Mouse (Mus musculus): Measurements from ENCODE around the gene U2surp. TPM values are rescaled to one million over a fixed set of nuclear protein-coding genes. Genes with fewer than 3 reads are reported as not detected.

U2surp gene
- polyA plus RNA-seq, 1 experiment from 2014 or later, result 107 TPM

DNA sequence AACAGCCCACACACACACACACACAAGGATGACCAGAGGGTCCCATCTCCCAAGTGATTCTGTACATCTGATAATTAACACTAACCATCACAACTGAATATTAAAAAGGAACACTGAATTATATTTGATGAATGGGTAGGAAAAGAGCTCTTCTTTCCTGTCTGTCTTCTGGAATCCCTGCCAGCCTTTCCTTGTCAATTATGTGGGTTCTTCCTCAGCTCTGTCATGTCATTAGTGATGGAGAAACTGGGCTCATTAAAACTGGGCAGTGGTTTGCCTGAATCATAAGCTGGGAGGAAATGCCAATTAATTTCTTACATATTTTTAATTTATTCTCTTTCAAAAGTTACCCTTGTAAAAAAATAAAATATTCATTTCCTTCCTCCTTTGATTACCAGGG, 29.4 kb upstream of the U2surp start:
- Histone ChIP-seq H3K9ac (ENCODE audit: low read depth, low read length) (no peak overlapping the region), H3K4me3 (ENCODE audit: low read length) (no peak overlapping the region), H3K4me1 (ENCODE audit: control insufficient read depth, insufficient read depth, low read depth, low read length) (no peaks in the 10 kb centered on the region; the same call in 1 of the 2 replicates), H3K27me3 (replicated peaks; ENCODE audit: control insufficient read depth, insufficient read depth, low read length) (no peaks in the 10 kb centered on the region), H3K27ac (ENCODE audit: low read depth, low read length) (no peak overlapping the region), H3K36me3 (ENCODE audit: control insufficient read depth, insufficient read depth, low read length) (no peaks in the 10 kb centered on the region), H3K9me3 (ENCODE audit: control insufficient read depth, low read length) (no peaks in the 10 kb centered on the region), H3K4me2 (ENCODE audit: low read length) (no peak overlapping the region)
- ATAC-seq, result no peak

DNA sequence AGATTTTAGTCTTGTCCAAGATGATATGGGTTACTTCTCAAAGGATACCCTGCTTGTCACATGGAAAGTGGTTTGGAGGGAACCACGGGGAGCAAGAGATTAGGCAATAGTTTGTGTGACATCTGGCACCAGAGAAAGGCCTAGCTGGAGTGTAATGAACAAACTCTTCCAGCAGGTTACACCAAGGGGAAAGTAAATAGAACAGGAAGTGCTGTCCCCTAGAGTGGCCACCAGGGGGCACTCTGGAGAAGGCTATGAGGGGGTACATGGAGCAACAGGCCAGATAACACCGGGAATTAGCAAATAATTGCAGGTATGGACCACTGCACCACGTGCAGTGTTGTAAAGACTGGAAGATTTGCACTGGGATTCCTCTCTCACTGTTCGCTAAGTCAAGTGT, 28.7 kb upstream of the U2surp start:
- no peak overlapping the region for H3K4me2 ChIP-seq (ENCODE audit: low read length)
- no peaks in the 10 kb centered on the region for H3K9me3 ChIP-seq (ENCODE audit: control insufficient read depth, low read length)
- 67% methylated on average over 4 of the region's 4 CpGs for WGBS
- no peak overlapping the region for H3K27ac ChIP-seq (ENCODE audit: low read depth, low read length)
- no peak overlapping the region for H3K4me3 ChIP-seq (ENCODE audit: low read length)
- no peak overlapping the region for H3K9ac ChIP-seq (ENCODE audit: low read depth, low read length)
- no peaks in the 10 kb centered on the region for H3K27me3 ChIP-seq (replicated peaks; ENCODE audit: control insufficient read depth, insufficient read depth, low read length)
- no peaks in the 10 kb centered on the region for H3K36me3 ChIP-seq (ENCODE audit: control insufficient read depth, insufficient read depth, low read length)
- H3K4me1 ChIP-seq (ENCODE audit: control insufficient read depth, insufficient read depth, low read depth, low read length), result no peaks in the 10 kb centered on the region; the same call in 1 of the 2 replicates
- ATAC-seq, result no peak

DNA sequence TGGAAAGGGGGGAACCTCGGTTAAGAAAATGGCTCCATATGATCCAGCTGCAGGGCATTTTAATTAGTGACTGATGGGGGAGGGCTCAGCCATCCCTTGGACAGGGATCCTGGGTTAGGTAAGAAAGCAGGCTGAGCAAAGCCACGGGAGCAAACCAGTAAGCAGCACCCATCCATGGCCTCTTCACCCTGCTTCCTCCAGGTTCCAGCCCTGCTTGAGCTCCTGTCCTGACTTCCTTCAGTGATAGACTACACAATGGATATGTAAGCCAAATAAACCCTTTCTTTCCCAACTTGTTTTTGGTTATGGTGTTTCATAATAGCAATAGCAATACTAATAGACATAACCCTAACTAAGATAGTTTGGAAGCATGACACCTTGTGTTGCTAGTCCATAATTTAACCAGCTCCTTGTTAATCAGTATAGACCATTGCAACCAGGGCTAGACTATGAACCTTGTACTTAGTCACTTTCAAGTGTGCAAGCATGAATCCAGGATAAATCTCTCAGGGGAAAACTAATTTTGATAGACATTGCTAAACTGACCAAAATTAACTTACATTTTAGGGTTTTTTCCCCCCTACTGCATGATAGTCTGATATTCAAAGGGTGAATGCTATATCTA, 27.5 kb upstream of the U2surp start:
- Histone ChIP-seq H3K36me3 (ENCODE audit: control insufficient read depth, insufficient read depth, low read length) (no peaks in the 10 kb centered on the region), H3K27me3 (replicated peaks; ENCODE audit: control insufficient read depth, insufficient read depth, low read length) (no peaks in the 10 kb centered on the region), H3K4me3 (ENCODE audit: low read length) (no peak overlapping the region), H3K27ac (ENCODE audit: low read depth, low read length) (no peak overlapping the region), H3K9ac (ENCODE audit: low read depth, low read length) (no peak overlapping the region), H3K9me3 (ENCODE audit: control insufficient read depth, low read length) (no peaks in the 10 kb centered on the region), H3K4me1 (ENCODE audit: control insufficient read depth, insufficient read depth, low read depth, low read length) (no peaks in the 10 kb centered on the region; the same call in 1 of the 2 replicates), H3K4me2 (ENCODE audit: low read length) (no peak overlapping the region)
- 58% methylated on average over 2 of the region's 2 CpGs for WGBS
- ATAC-seq, result no peak

DNA sequence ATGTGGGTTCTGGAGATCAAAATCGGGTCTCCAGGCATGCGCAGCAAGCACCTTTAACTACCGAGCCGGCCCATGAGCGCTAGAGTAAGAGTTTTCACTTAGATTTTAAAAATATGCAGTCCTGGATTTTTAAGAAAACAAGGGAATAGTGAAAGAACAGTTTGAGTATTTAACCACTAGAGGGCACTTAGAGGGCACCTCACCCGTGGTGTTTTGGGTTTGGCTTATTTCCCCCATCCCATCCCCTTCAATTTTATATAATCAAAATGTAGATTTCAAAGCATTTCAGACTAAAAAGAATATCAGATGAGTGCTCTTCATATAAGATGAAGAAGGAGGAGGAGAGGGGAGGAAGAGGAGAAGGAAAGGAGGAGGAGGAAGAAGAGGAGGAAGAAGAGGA, 22.0 kb upstream of the U2surp start:
- Histone ChIP-seq H3K4me1 (ENCODE audit: control insufficient read depth, insufficient read depth, low read depth, low read length) (no peaks in the 10 kb centered on the region), H3K9ac (ENCODE audit: low read depth, low read length) (no peak overlapping the region), H3K4me2 (ENCODE audit: low read length) (no peak overlapping the region), H3K27me3 (replicated peaks; ENCODE audit: control insufficient read depth, insufficient read depth, low read length) (no peaks in the 10 kb centered on the region), H3K9me3 (ENCODE audit: control insufficient read depth, low read length) (no peaks in the 10 kb centered on the region), H3K4me3 (ENCODE audit: low read length) (no peak overlapping the region), H3K27ac (ENCODE audit: low read depth, low read length) (no peak overlapping the region), H3K36me3 (ENCODE audit: control insufficient read depth, insufficient read depth, low read length) (no peaks in the 10 kb centered on the region)
- WGBS, result 40% methylated on average over 6 of the region's 6 CpGs
- no peak for ATAC-seq

DNA sequence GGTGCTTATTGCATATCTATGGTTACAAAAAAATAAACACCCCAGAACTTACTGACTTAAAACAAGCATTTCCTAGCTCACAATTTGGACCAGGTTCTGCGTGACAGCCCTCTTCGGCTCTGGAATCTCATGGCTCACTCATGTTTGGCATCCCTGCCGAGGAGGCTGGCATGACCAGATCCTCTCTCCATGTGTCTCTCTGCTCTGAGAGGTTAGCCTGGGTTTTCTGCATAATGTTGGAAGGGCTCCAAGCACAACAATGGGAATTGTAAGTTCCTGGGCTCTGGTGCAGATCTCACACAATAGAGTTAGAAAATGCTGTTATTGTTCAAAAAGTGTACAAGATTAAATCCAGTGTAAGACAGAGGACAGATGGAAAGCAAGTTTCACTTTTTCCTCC, 19.3 kb upstream of the U2surp start:
- H3K4me1 ChIP-seq (ENCODE audit: control insufficient read depth, insufficient read depth, low read depth, low read length), result no peaks in the 10 kb centered on the region
- no peaks in the 10 kb centered on the region for H3K9me3 ChIP-seq (ENCODE audit: control insufficient read depth, low read length)
- H3K27ac ChIP-seq (ENCODE audit: low read depth, low read length), result no peak overlapping the region
- H3K4me3 ChIP-seq (ENCODE audit: low read length), result no peak overlapping the region
- ATAC-seq, result no peak
- H3K36me3 ChIP-seq (ENCODE audit: control insufficient read depth, insufficient read depth, low read length), result no peaks in the 10 kb centered on the region
- WGBS, result 47% methylated on average over 3 of the region's 3 CpGs
- H3K4me2 ChIP-seq (ENCODE audit: low read length), result no peak overlapping the region
- H3K9ac ChIP-seq (ENCODE audit: low read depth, low read length), result no peak overlapping the region
- no peaks in the 10 kb centered on the region for H3K27me3 ChIP-seq (replicated peaks; ENCODE audit: control insufficient read depth, insufficient read depth, low read length)

DNA sequence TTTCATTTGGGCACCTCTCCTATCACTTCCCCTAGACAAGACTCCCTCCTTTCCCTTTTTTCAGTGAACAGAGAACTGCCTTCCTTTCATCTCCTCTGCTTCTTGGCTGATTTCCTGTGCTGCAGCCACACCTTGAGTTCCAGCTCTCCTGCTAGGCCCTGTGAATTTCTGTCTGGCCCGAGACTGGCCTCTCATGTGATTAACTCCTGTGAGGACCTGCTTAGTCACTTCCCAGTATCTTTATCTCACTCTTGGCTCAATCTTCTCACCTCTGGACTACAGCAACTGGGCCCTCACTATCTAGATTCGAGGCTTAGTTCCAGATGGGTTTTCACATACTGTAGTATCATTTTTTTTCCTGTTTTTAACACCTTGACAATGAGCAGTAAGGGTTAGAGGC, 15.9 kb upstream of the U2surp start:
- H3K9ac ChIP-seq (ENCODE audit: low read depth, low read length), result no peak overlapping the region
- no peak overlapping the region for H3K27ac ChIP-seq (ENCODE audit: low read depth, low read length)
- WGBS, result 67% methylated on average over 2 of the region's 2 CpGs
- H3K4me1 ChIP-seq (ENCODE audit: control insufficient read depth, insufficient read depth, low read depth, low read length), result no peaks in the 10 kb centered on the region
- no peaks in the 10 kb centered on the region for H3K36me3 ChIP-seq (ENCODE audit: control insufficient read depth, insufficient read depth, low read length)
- H3K4me2 ChIP-seq (ENCODE audit: low read length), result no peak overlapping the region
- H3K4me3 ChIP-seq (ENCODE audit: low read length), result no peak overlapping the region
- H3K9me3 ChIP-seq (ENCODE audit: control insufficient read depth, low read length), result no peaks in the 10 kb centered on the region
- no peaks in the 10 kb centered on the region for H3K27me3 ChIP-seq (replicated peaks; ENCODE audit: control insufficient read depth, insufficient read depth, low read length)
- ATAC-seq, result no peak

DNA sequence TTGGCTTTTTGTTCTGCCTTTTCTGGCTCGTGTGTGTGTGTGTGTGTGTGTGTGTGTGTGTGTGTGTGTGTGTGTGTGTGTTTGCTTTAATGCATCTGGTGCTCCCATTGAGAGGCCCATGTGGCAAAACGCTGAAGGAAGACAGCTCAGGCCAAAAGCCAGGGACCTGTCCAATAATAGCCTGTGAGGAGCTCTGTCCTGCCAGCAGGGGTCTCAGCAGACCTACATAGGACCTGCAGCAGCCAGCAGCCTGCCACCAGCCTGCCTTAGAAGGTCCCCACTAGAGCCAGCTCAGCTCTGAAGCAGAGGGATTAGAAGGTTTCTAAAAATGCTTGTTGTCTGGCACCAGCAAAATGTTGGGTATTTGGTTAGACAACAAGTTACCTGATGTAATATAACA, 14.2 kb upstream of the U2surp start:
- WGBS, result 15% methylated on average over 2 of the region's 2 CpGs
- H3K27ac ChIP-seq (ENCODE audit: low read depth, low read length), result no peak overlapping the region
- H3K4me1 ChIP-seq (ENCODE audit: control insufficient read depth, insufficient read depth, low read depth, low read length), result no peaks in the 10 kb centered on the region
- H3K36me3 ChIP-seq (ENCODE audit: control insufficient read depth, insufficient read depth, low read length), result no peaks in the 10 kb centered on the region
- peak; percentile 89 for ATAC-seq
- H3K9me3 ChIP-seq (ENCODE audit: control insufficient read depth, low read length), result no peaks in the 10 kb centered on the region
- no peak overlapping the region for H3K4me2 ChIP-seq (ENCODE audit: low read length)
- H3K9ac ChIP-seq (ENCODE audit: low read depth, low read length), result no peak overlapping the region
- H3K4me3 ChIP-seq (ENCODE audit: low read length), result no peak overlapping the region
- H3K27me3 ChIP-seq (replicated peaks; ENCODE audit: control insufficient read depth, insufficient read depth, low read length), result no peaks in the 10 kb centered on the region

DNA sequence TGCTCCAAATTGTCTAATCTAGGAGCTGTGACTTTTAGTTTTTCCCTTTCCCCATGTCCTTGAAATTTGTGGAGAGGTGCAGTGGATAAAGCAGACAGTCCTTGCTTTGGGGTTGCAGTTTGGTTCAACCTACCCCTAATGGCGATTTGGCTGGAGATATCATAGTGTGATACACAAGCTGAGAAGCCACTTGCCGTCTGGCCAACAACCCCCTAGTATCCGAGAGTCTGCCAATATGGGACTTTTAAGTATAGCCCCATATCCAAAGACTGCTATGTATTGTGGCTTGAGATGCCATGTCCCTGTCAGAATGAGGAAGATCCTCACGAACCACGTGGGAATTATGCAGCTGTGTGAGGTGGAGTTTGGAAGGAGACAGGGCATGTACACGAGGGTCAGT, 13.6 kb upstream of the U2surp start:
- H3K4me1 ChIP-seq (ENCODE audit: control insufficient read depth, insufficient read depth, low read depth, low read length), result no peaks in the 10 kb centered on the region
- no peak overlapping the region for H3K4me2 ChIP-seq (ENCODE audit: low read length)
- no peaks in the 10 kb centered on the region for H3K36me3 ChIP-seq (ENCODE audit: control insufficient read depth, insufficient read depth, low read length)
- no peak overlapping the region for H3K27ac ChIP-seq (ENCODE audit: low read depth, low read length)
- ATAC-seq, result no peak
- H3K4me3 ChIP-seq (ENCODE audit: low read length), result no peak overlapping the region
- no peaks in the 10 kb centered on the region for H3K27me3 ChIP-seq (replicated peaks; ENCODE audit: control insufficient read depth, insufficient read depth, low read length)
- no peak overlapping the region for H3K9ac ChIP-seq (ENCODE audit: low read depth, low read length)
- WGBS, result 81% methylated on average over 6 of the region's 6 CpGs
- H3K9me3 ChIP-seq (ENCODE audit: control insufficient read depth, low read length), result no peaks in the 10 kb centered on the region

DNA sequence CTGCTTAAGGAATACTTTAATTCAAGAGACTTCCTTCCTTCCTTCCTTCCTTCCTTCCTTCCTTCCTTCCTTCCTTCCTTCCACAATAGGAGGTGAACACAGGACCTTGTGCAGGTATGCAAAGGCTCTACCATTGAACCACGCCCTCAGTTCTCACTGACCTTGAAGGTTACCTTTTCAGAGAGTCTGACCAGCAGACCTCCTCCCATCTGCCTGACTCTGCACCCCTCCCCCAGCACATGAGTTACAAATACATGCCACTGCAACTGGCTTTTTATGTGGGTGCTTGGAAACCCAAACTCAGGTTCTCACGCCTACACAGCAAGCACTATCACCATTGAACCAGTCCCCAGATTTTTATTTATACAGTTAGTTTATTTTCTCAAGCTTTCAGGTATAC, 10.8 kb upstream of the U2surp start:
- Histone ChIP-seq H3K9ac (ENCODE audit: low read depth, low read length) (no peak overlapping the region), H3K4me1 (ENCODE audit: control insufficient read depth, insufficient read depth, low read depth, low read length) (no peaks in the 10 kb centered on the region), H3K27me3 (replicated peaks; ENCODE audit: control insufficient read depth, insufficient read depth, low read length) (no peaks in the 10 kb centered on the region), H3K4me2 (ENCODE audit: low read length) (no peak overlapping the region), H3K36me3 (ENCODE audit: control insufficient read depth, insufficient read depth, low read length) (no peaks in the 10 kb centered on the region), H3K9me3 (ENCODE audit: control insufficient read depth, low read length) (no peaks in the 10 kb centered on the region), H3K27ac (ENCODE audit: low read depth, low read length) (no peak overlapping the region), H3K4me3 (ENCODE audit: low read length) (no peak overlapping the region)
- no peak for ATAC-seq
- 88% methylated on average over 2 of the region's 2 CpGs for WGBS

DNA sequence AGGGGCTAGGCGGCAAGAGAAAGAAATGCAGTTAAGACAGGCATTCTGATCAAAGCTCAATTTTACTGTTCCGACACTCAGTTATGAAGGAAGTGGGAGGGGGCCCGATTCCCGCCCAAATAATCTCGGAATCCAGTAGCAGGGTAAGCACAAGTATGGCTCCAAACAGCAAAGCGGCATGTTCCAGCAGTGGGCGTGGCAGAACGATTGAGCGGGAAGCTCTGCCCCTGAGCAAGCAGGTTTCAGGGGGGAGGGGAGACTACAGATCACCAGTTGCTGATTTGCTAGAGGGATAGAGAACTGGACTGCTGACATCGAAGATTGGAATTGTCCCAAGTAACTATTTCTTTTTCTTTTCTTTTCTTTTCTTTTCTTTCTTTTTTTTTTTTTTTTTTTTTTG, 9.8 kb upstream of the U2surp start:
- Histone ChIP-seq H3K4me2 (ENCODE audit: low read length) (no peak overlapping the region), H3K4me3 (ENCODE audit: low read length) (no peak overlapping the region), H3K36me3 (ENCODE audit: control insufficient read depth, insufficient read depth, low read length) (no peaks in the 10 kb centered on the region), H3K27me3 (replicated peaks; ENCODE audit: control insufficient read depth, insufficient read depth, low read length) (no peaks in the 10 kb centered on the region), H3K9me3 (ENCODE audit: control insufficient read depth, low read length) (no peaks in the 10 kb centered on the region), H3K9ac (ENCODE audit: low read depth, low read length) (no peak overlapping the region), H3K4me1 (ENCODE audit: control insufficient read depth, insufficient read depth, low read depth, low read length) (no peaks in the 10 kb centered on the region), H3K27ac (ENCODE audit: low read depth, low read length) (no peak overlapping the region)
- no peak for ATAC-seq
- 47% methylated on average over 10 of the region's 10 CpGs for WGBS
